In the genomic region with DNA sequence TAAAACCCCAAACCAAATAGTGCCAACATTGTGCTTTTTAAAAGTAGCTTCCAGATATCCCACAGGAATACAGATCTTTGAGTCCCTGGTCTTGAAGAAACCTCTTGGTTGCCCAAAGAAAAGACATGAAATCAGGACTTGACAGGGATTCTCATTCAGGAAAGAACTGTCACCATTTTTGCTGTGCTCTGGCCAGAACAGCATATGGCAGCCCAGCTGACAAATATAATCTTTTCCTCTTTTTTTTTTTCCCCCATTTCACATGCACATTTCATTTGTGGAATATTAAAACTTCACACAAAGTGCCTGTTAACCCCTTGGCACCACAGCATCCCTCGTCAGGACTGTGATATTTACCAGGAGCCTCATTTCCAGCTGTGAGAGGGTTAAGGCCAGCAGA, we compare ENCODE assay signal across 24 mouse cellular contexts.
DNase-seq lines count a peak whose midpoint lies in the region; ATAC-seq and TF ChIP-seq lines count a peak whose summit lies in the region.
"Had no signal": no experiment of that assay in that cellular context is flagged by ENCODE, and none has a peak within 500 bp of the region (broad histone marks: within the 10 kb centered on the region; RNA-seq: fewer than 3 reads in every experiment).

No protein-coding gene starts in this region.

- H3K4me3 ChIP-seq in forebrain, postnatal 0 days (ENCODE audit: low read depth, low read length), result no peak overlapping the region
- H3K4me3 ChIP-seq: heart, embryonic 10.5 days; heart, embryonic 15.5 days; limb, embryonic 13.5 days; lung, embryonic 15.5 days; midbrain, embryonic 10.5 days; midbrain, embryonic 15.5 days; neural tube, embryonic 15.5 days; stomach, embryonic 15.5 days had no signal

- WGBS in forebrain, postnatal 0 days, result 26% methylated on average over 1 of the region's 1 CpGs

- ATAC-seq in frontal cortex, adult (ENCODE audit: low TSS enrichment), result 0 out of 2 replicates have a peak, but pooled peaks have one; percentile 29
- ATAC-seq in forebrain, postnatal 0 days, result no peak; the same call in 1 of the 2 replicates
- ATAC-seq: CD4-positive, CD25-positive, alpha-beta regulatory T cell, adult 4 months; intestine, embryonic 16.5 days; midbrain, embryonic 15.5 days had no signal

- no peak overlapping the region for H3K4me2 ChIP-seq in forebrain, postnatal 0 days (ENCODE audit: low read depth)
- H3K4me2 ChIP-seq: heart, embryonic 15.5 days; limb, embryonic 13.5 days; liver, embryonic 11.5 days; lung, embryonic 15.5 days; midbrain, embryonic 15.5 days; neural tube, embryonic 15.5 days; stomach, embryonic 15.5 days had no signal

- H3K9me3 ChIP-seq in forebrain, postnatal 0 days (ENCODE audit: low read length), result no peaks in the 10 kb centered on the region
- H3K9me3 ChIP-seq: heart, embryonic 10.5 days; heart, embryonic 15.5 days; limb, embryonic 13.5 days; lung, embryonic 15.5 days; midbrain, embryonic 10.5 days; midbrain, embryonic 15.5 days; neural tube, embryonic 15.5 days; stomach, embryonic 15.5 days had no signal

- H3K27ac ChIP-seq in forebrain, postnatal 0 days (ENCODE audit: low read depth, low read length), result peak overlapping the region; percentile 42; the same call in 1 of the 2 replicates
- H3K27ac ChIP-seq: heart, embryonic 10.5 days; heart, embryonic 15.5 days; limb, embryonic 13.5 days; lung, embryonic 15.5 days; midbrain, embryonic 10.5 days; midbrain, embryonic 15.5 days; neural tube, embryonic 15.5 days; stomach, embryonic 15.5 days had no signal

- H3K36me3 ChIP-seq in forebrain, postnatal 0 days (ENCODE audit: insufficient read depth), result no peaks in the 10 kb centered on the region
- H3K36me3 ChIP-seq: heart, embryonic 10.5 days; heart, embryonic 15.5 days; limb, embryonic 13.5 days; lung, embryonic 15.5 days; midbrain, embryonic 10.5 days; midbrain, embryonic 15.5 days; neural tube, embryonic 15.5 days; stomach, embryonic 15.5 days had no signal

- peak; percentile 14 for DNase-seq in cerebellum, adult 9-10 months
- no peak for DNase-seq in cerebellum, adult 9-11 months
- DNase-seq in frontal cortex, postnatal 25 days (ENCODE audit: low spot score in 2 of 2), result no peak
- peak; percentile 10 for DNase-seq in left cerebral cortex, postnatal 4 days
- DNase-seq in left cerebral cortex, adult 9 months (ENCODE audit: low spot score in 2 of 2), result no peak
- peak; percentile 55 for DNase-seq in forebrain, postnatal 0 days
- no peak for DNase-seq in retina, embryonic 14.5 days (ENCODE audit: low spot score)
- DNase-seq: adrenal gland, postnatal 14 days; gastrocnemius, postnatal 14 days; kidney, adult 9 months; kidney, postnatal 36 days; right cerebral cortex, postnatal 25 days had no signal

- H3K27me3 ChIP-seq in forebrain, postnatal 0 days (ENCODE audit: insufficient read depth, low read length), result no peaks in the 10 kb centered on the region
- H3K27me3 ChIP-seq: heart, embryonic 15.5 days; limb, embryonic 13.5 days; lung, embryonic 15.5 days; midbrain, embryonic 15.5 days; neural tube, embryonic 15.5 days; stomach, embryonic 15.5 days had no signal

- H3K4me1 ChIP-seq in forebrain, postnatal 0 days (ENCODE audit: insufficient read depth), result no peaks in the 10 kb centered on the region; the same call in 1 of the 2 replicates
- H3K4me1 ChIP-seq: heart, embryonic 10.5 days; heart, embryonic 15.5 days; limb, embryonic 13.5 days; lung, embryonic 15.5 days; midbrain, embryonic 10.5 days; midbrain, embryonic 15.5 days; neural tube, embryonic 15.5 days; stomach, embryonic 15.5 days had no signal

- no peak overlapping the region for H3K9ac ChIP-seq in forebrain, postnatal 0 days
- H3K9ac ChIP-seq: heart, embryonic 15.5 days; limb, embryonic 13.5 days; lung, embryonic 15.5 days; midbrain, embryonic 15.5 days; neural tube, embryonic 15.5 days; stomach, embryonic 15.5 days had no signal

- no peak for TF ChIP-seq CTCF in forebrain, postnatal 0 days (IDR thresholded peaks at IDR 0.05; ENCODE audit: low read depth)

- intact Hi-C loops in left cerebral cortex, postnatal 4 days (cut with DNase I), result no loop called here

Comparison
In these comparisons a context has a peak if more than half of its experiments do, and no peak if none do; other contexts are left out.
1. DNase-seq: peak in cerebellum, adult 9-10 months (single experiment), left cerebral cortex, postnatal 4 days (single experiment) and forebrain, postnatal 0 days (single experiment); none in cerebellum, adult 9-11 months (single experiment), frontal cortex, postnatal 25 days (0 of 2), left cerebral cortex, adult 9 months (0 of 2) and retina, embryonic 14.5 days (single experiment).